Mouse (Mus musculus) liver, embryonic 12.5 days (tissue): ENCODE results near the gene Nfatc4. TPM values are rescaled to one million over a fixed set of nuclear protein-coding genes. Genes with fewer than 3 reads are reported as not detected.

Experiments used
- ATAC-seq: fragments of 200-750 bp; cut with Nextera tagmentation; 2 replicates; pipeline ENCODE4 v1.8.0; 2017; ENCODE audit warnings: moderate number of reproducible peaks, mild to moderate bottlenecking, moderate library complexity
- H3K27ac ChIP-seq: fragments of 300-500 bp; sonication (generic); 2 replicates; pipeline ENCODE4 v1.5.1; 2016; ENCODE audit warnings: mild to moderate bottlenecking
- H3K27me3 ChIP-seq: fragments of 300-500 bp; sonication (generic); replicated peaks from 2 replicates; pipeline ENCODE4 v1.6.1; 2016; ENCODE audit warnings: mild to moderate bottlenecking, moderate library complexity
- H3K36me3 ChIP-seq: fragments of 300-500 bp; sonication (generic); 2 replicates; pipeline ENCODE4 v1.6.1; 2016; ENCODE audit warnings: mild to moderate bottlenecking, moderate library complexity
- H3K4me1 ChIP-seq: fragments of 300-500 bp; sonication (generic); 2 replicates; pipeline ENCODE4 v1.6.1; 2016
- H3K4me2 ChIP-seq: fragments of 300-500 bp; sonication (generic); 2 replicates; pipeline ENCODE4 v1.6.1; 2016; ENCODE audit warnings: mild to moderate bottlenecking, moderate library complexity
- H3K4me3 ChIP-seq: fragments of 300-500 bp; sonication (generic); 2 replicates; pipeline ENCODE4 v1.5.1; 2016; ENCODE audit warnings: mild to moderate bottlenecking, moderate library complexity
- H3K9ac ChIP-seq: fragments of 300-500 bp; sonication (generic); 2 replicates; pipeline ENCODE4 v1.6.1; 2016; ENCODE audit warnings: mild to moderate bottlenecking, moderate library complexity
- H3K9me3 ChIP-seq: fragments of 300-500 bp; sonication (generic); replicated peaks from 2 replicates; pipeline ENCODE4 v1.6.1; 2016; ENCODE audit warnings: mild to moderate bottlenecking, moderate library complexity
- WGBS: fragments of 180-500 bp; shearing (Covaris S2); methylation state at CpG from one replicate; pipeline ENCODE4 v1.1.7; 2016; ENCODE audit not compliant: insufficient replicate concordance; 5-methylcytosine and 5-hydroxymethylcytosine counted together
- polyA plus RNA-seq: library from polyadenylated mRNA; unstranded; fragments of >200 nt; fragmentation: Nextera tagmentation; extraction: Ambion mirVana; gene quantifications from 2 replicates; pipeline ENCODE4 v1.2.1, GENCODE M21; 2016

Gene Nfatc4
- polyA plus RNA-seq, 1 experiment from 2014 or later: 3.3 TPM

DNA sequence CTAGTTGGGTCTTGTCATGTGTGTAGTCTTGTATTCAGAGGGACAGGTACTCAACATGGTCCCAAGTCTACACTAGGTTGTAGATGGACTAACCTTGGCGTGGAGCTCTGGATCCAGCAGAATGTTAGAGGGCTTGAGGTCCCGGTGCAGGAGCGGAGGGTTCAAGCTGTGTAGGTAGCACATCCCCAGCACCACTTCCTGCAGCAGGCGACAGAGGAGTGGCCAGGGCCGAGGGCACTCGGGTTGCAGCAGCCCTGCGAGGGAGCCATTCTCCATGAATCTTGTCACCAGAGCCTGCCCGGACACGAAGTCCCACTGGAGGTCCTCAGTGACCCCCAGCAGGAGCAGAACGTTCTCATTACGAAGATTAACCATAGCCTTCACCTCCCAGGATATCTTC, 35.2 kb upstream of the Nfatc4 start:
- Histone ChIP-seq H3K4me2 (peak overlapping the region; percentile 88), H3K9me3 (no peaks in the 10 kb centered on the region), H3K9ac (peak overlapping the region; percentile 67), H3K27me3 (peaks cover 55% of the 10 kb centered on the region), H3K4me1 (peaks cover 27% of the 10 kb centered on the region), H3K36me3 (peaks cover 8% of the 10 kb centered on the region; the same call in 1 of the 2 replicates), H3K27ac (no peak overlapping the region), H3K4me3 (peak overlapping the region; percentile 62)
- ATAC-seq: no peak
- WGBS: 40% methylated on average over 11 of the region's 11 CpGs

DNA sequence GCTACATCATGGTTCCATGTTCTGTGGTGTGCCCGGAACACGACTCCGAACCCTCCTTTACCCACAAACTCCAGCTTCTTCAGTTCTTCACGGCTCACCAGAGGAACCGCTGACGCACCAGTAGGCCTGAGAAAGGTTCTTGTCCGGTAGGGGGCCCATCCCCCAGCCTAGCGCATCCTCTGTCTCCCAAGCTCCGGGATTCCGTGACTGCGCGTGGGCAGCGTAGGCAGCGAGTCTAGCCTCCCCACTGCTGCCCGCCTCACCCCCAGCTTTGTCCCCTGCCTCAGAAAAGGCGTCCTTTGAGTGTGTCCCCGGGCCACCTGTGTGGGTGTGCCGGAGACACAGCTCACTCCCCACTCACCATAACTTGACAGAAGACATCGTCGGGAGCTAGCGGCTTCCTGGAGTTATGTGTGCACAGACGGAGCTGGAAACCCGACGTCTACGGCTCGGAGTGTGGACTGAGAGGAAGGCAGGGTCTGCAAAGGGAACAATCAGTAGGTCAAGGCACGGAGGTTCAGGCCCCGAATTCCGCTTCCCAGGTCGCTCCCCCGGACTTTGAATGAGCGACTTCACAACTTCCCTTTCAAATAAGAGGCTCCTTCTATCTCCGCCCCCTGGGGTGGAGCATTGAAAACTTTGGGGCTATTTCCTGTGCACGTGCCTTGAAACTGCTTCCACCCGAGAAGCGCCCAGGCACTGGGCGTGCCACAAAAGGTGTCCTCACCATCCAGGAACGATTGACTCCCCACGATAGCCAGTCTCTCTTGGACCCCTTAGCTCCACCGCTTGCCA, 34.5 kb upstream of the Nfatc4 start, which contains the start of gene Ripk3:
Gene Ripk3, minus strand, starts transcription at position 610 of the 795 bp plus-strand sequence.
- no peaks in the 10 kb centered on the region for H3K9me3 ChIP-seq
- peak within 1 kb of the TSS; percentile 62 for H3K4me3 ChIP-seq
- ATAC-seq: peak; percentile 70
- peak within 1 kb of the TSS; percentile 67 for H3K9ac ChIP-seq
- H3K27me3 ChIP-seq: peaks cover 48% of the 10 kb centered on the region
- peaks cover 8% of the 10 kb centered on the region; the same call in 1 of the 2 replicates for H3K36me3 ChIP-seq
- 2% methylated on average over 40 of the region's 40 CpGs for WGBS
- H3K4me1 ChIP-seq: peaks cover 25% of the 10 kb centered on the region
- peak within 1 kb of the TSS; percentile 88 for H3K4me2 ChIP-seq
- no peak within 1 kb of the TSS for H3K27ac ChIP-seq

DNA sequence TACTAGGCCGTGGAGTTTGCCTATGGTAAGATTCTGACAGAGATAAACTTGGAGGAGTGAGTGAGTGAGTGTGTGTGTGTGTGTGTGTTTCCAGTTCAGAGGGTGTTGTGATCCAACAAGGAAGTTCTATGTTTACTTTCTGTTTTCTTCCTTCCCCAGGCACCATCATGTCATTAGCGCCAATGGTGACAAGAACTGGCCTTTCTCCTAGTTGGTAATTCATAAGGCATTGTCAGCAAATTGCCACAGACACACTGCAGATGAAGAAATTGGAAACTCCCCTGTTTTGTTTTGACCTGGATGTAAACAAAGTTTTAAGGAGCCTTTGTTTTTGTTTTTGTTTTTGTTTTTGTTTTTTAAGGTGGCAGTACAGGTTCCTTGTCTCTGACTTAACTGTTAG, 29.5 kb upstream of the Nfatc4 start:
- Histone ChIP-seq H3K36me3 (no peaks in the 10 kb centered on the region), H3K4me2 (no peak overlapping the region), H3K9ac (no peak overlapping the region), H3K27ac (no peak overlapping the region), H3K27me3 (no peaks in the 10 kb centered on the region; the same call in 1 of the 2 replicates), H3K4me3 (no peak overlapping the region), H3K9me3 (no peaks in the 10 kb centered on the region), H3K4me1 (peaks cover 17% of the 10 kb centered on the region)
- ATAC-seq: no peak
- 54% methylated on average over 2 of the region's 2 CpGs for WGBS

DNA sequence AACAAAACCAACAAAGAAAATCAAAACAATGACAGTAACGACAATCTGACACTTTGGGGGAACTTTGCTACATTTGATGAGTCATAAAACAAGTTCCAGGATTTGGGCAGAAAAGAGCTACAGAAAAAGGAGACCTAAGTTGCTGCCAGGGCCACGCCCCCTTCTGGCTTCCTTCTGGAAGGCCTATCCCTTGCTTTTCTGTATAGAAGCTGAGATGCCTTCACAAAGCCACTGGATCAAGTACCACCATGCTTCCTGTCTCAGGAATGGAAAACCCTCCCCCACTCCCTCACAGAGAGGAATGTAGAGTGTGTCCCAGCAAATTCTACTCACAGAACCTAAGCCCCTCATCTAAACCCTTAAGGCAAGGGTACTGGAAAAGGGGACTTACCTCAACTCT, 29.0 kb upstream of the Nfatc4 start:
- H3K4me2 ChIP-seq: no peak overlapping the region
- H3K4me1 ChIP-seq: peaks cover 12% of the 10 kb centered on the region
- ATAC-seq: no peak
- H3K4me3 ChIP-seq: no peak overlapping the region
- H3K9me3 ChIP-seq: no peaks in the 10 kb centered on the region
- H3K27ac ChIP-seq: no peak overlapping the region
- no peaks in the 10 kb centered on the region for H3K36me3 ChIP-seq
- no peaks in the 10 kb centered on the region; the same call in 1 of the 2 replicates for H3K27me3 ChIP-seq
- 44% methylated on average over 2 of the region's 2 CpGs for WGBS
- H3K9ac ChIP-seq: no peak overlapping the region

DNA sequence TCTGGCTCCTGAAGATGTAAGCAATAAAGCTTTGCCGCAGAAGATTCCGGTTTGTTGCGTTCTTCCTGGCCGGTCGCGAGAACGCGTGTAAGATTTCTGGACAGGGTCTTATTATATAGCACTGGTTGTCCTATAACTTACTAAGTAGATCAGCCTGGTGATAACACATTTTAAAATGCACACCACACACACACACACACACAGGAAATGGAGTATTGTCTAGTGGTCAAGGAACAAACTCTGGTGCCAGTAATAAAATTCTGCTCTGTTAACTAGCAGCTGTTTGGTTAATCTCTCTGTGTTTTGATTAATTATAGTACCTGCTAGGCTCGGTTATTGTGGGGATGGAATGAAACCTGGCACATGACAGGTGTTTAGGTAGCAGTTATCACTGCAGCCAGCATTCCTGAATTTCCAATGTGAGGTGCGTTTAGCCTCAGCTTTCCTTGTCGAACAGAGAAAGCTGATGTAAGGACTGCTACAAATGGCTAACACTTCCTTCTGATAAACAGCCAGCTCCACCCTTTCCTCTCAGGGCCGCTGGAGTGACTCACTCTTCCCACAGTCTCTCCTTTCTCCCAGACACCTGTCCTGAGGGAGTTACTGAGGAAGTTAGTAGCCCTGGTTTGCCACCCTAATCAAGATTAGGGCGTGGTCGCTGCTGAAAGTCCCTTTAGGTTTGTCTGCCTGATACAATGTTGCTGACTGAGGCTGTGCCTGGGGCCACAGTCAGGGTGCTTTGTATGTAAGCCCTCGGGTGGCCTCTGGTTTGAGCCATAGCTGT, 27.4 kb upstream of the Nfatc4 start:
- no peak overlapping the region for H3K9ac ChIP-seq
- H3K27ac ChIP-seq: no peak overlapping the region; the same call in 1 of the 2 replicates
- H3K4me3 ChIP-seq: no peak overlapping the region
- 54% methylated on average over 15 of the region's 15 CpGs for WGBS
- no peaks in the 10 kb centered on the region for H3K9me3 ChIP-seq
- H3K4me2 ChIP-seq: 0 out of 2 replicates have a peak overlapping the region, but pooled peaks have one; percentile 9
- peak; percentile 35; the same call in 1 of the 2 replicates for ATAC-seq
- peaks cover 11% of the 10 kb centered on the region for H3K4me1 ChIP-seq
- H3K36me3 ChIP-seq: no peaks in the 10 kb centered on the region
- no peaks in the 10 kb centered on the region for H3K27me3 ChIP-seq

DNA sequence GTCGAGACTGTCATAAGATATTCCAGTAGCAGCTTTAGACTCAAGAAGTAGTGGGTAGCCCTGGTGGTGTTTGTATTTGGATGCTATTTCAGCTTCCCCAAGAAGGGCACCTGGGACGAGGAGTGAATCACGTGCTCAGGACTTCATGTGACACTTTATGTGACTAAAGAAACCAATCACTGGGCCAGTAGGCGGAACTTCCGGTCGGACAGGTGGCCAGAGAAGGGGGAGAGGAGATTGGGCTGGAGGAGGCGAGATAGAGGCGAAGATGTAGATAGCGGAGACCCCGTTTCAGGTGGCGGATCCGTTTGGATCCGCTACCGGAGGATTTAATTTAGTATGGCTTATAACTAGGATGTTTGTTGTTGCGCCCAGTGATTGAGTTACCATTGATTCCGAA, 8.1 kb upstream of the Nfatc4 start:
- peak overlapping the region; percentile 59 for H3K4me2 ChIP-seq
- no peak overlapping the region for H3K9ac ChIP-seq
- no peaks in the 10 kb centered on the region for H3K36me3 ChIP-seq
- ATAC-seq: no peak
- H3K4me3 ChIP-seq: peak overlapping the region; percentile 38
- H3K4me1 ChIP-seq: 0 out of 2 replicates have a peak, but pooled peaks cover 9% of the 10 kb centered on the region
- WGBS: 21% methylated on average over 16 of the region's 16 CpGs
- peaks cover 9% of the 10 kb centered on the region for H3K27me3 ChIP-seq
- no peaks in the 10 kb centered on the region for H3K9me3 ChIP-seq
- no peak overlapping the region for H3K27ac ChIP-seq

DNA sequence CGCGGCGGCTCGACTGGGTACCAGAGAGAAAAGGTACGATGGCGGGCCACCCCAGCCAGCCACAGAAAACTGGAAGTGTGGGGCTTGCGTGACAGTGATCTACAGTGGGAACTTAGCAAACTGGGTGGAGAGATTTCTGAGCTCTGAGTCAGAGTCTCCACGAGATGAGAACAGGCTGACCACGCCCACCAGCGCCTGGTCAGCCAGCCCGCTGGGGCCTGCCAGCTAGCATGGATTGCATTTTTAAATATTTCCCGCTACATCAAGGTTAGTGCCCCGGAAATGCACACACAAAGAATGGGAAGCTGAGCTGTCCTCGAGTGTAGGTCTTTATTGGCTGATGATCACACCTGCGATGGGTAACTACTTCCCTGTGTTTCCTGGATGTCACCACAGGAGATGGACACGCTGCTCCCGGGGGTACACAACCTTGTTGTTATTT, 7.6 kb upstream of the Nfatc4 start:
- ATAC-seq: 0 out of 2 replicates have a peak, but pooled peaks have one; percentile 15

DNA sequence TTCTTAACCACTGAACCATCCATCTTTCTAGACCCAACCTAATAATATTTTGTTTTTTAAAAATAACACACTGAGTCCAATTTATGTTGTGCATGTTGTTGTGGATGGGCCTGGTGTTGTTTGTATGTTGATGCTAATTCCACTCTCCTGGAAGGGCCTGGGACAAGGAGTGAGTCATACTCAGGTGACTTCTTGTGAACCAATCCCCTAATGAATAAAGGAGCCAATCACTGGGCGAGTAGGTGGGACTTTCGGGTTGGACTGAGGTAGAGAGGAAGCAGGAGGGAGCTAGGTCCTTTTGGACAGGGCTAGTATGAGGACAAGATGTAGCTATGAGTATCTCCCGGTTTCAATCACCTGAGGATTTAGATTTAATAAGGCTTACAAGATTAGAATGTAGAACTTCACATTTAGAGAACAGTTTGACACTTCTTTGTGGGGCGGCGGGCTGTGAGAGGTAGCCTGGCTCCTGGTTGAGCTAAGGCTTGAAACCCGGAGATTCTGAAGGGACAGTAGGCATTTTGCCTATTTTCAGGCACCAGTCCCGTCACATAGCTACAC, 3.0 kb upstream of the Nfatc4 start:
- WGBS: 62% methylated on average over 7 of the region's 7 CpGs
- Histone ChIP-seq H3K4me2 (no peak overlapping the region), H3K27me3 (peaks cover 34% of the 10 kb centered on the region), H3K4me3 (no peak overlapping the region), H3K4me1 (peaks cover 27% of the 10 kb centered on the region), H3K9me3 (no peaks in the 10 kb centered on the region), H3K9ac (no peak overlapping the region), H3K27ac (no peak overlapping the region), H3K36me3 (no peaks in the 10 kb centered on the region)
- no peak for ATAC-seq

More for the DNA sequence above, 7.6 kb upstream of the Nfatc4 start:
- Histone ChIP-seq H3K27ac (no peak overlapping the region), H3K36me3 (no peaks in the 10 kb centered on the region), H3K4me1 (0 out of 2 replicates have a peak, but pooled peaks cover 9% of the 10 kb centered on the region), H3K9ac (no peak overlapping the region), H3K9me3 (no peaks in the 10 kb centered on the region), H3K27me3 (peaks cover 9% of the 10 kb centered on the region), H3K4me3 (peak overlapping the region; percentile 38), H3K4me2 (peak overlapping the region; percentile 59)
- WGBS: 29% methylated on average over 17 of the region's 17 CpGs

DNA sequence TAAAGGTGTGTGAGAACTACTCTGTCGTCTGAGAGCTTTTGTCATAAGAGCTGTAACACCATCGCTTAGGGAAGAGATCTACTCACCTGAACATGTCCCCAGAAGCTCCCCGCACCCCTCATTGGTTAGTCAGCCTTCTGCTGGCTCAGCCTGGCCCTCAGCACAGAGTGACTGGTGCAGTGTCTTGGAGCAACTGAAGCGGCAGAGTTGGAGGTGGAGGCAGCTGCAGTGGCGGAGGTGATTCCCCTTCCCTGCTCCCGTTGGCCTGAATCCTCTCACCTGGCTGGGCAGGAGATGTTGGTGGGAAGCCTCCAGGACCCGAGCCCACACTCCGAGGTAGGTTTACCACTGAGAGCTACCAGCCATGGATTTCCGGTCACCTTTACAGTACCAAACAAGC, 2.4 kb upstream of the Nfatc4 start:
- Histone ChIP-seq H3K4me3 (no peak overlapping the region), H3K9me3 (no peaks in the 10 kb centered on the region), H3K27ac (no peak overlapping the region), H3K9ac (no peak overlapping the region), H3K27me3 (peaks cover 34% of the 10 kb centered on the region), H3K4me2 (no peak overlapping the region), H3K4me1 (peaks cover 29% of the 10 kb centered on the region), H3K36me3 (no peaks in the 10 kb centered on the region)
- WGBS: 67% methylated on average over 9 of the region's 9 CpGs
- ATAC-seq: no peak

DNA sequence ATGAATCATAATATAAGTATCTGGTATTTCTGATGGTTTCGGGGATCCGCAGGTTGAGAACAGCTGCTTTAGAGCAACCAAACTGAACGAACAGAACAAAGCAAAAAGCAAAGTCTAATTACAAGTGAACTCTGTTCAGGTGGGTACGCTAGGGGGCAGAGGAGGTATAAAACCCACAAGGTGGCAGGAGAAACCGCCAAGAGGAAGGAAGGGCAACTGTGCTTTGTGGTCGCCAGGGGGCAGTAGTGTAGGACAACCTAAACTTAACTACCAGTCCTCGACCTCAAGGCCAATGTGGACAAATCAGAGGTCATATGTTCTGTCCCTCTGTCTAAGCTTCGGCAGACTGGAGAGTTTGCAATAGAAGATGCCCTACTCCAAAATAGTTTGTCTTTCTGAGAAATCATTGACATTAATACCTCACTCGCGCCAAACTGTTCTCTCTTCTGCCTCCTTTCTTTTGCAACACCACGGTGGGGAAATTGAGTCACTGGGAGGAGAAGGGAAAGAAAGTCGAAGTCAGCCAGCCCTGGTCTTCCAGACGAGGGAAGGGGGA, 431 bp upstream of the Nfatc4 start:
- Histone ChIP-seq H3K9me3 (no peaks in the 10 kb centered on the region), H3K4me3 (peak overlapping the region; percentile 54), H3K9ac (peak overlapping the region; percentile 61; the same call in 1 of the 2 replicates), H3K36me3 (no peaks in the 10 kb centered on the region), H3K4me2 (peak overlapping the region; percentile 82), H3K27ac (peak overlapping the region; percentile 53), H3K4me1 (peaks cover 41% of the 10 kb centered on the region), H3K27me3 (peaks cover 53% of the 10 kb centered on the region)
- ATAC-seq: peak; percentile 40; the same call in 1 of the 2 replicates
- 4% methylated on average over 13 of the region's 13 CpGs for WGBS

DNA sequence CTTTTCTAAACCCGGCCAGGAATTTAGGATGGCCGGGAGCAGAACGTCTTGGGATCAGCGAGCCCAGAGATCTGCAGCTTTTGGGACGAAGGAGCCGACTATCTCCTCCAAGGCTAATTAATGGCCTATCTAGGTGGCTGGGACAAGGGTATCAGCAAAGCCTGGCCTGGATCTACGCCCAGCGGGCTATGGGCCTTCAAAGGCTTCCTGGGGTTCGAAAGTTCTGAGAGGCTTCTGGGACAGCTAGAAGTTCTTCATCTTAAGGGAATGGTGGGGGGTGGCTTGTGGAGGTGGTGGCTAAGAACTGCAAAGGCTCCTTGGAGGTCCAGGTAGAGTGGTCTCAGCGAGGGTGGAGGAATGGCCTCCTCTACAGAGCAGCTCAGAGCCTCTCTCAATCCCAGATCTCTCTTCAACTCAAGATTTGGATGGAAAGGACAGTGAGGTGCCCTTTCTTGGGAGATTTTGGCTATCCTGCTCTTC, 1.1 kb downstream of the Nfatc4 start:
- ATAC-seq: no peak
- Histone ChIP-seq H3K27ac (peak overlapping the region; percentile 26; the same call in 1 of the 2 replicates), H3K27me3 (peaks cover 68% of the 10 kb centered on the region)

More for the DNA sequence above, 1.1 kb downstream of the Nfatc4 start:
- peaks cover 53% of the 10 kb centered on the region for H3K4me1 ChIP-seq
- 0 out of 2 replicates have a peak overlapping the region, but pooled peaks have one; percentile 61 for H3K9ac ChIP-seq
- H3K9me3 ChIP-seq: no peaks in the 10 kb centered on the region
- WGBS: 5% methylated on average over 10 of the region's 10 CpGs
- H3K4me2 ChIP-seq: peak overlapping the region; percentile 82
- H3K4me3 ChIP-seq: peak overlapping the region; percentile 54
- H3K36me3 ChIP-seq: no peaks in the 10 kb centered on the region
